Comparison of ENCODE assay signal across 14 mouse cellular contexts in the genomic region with DNA sequence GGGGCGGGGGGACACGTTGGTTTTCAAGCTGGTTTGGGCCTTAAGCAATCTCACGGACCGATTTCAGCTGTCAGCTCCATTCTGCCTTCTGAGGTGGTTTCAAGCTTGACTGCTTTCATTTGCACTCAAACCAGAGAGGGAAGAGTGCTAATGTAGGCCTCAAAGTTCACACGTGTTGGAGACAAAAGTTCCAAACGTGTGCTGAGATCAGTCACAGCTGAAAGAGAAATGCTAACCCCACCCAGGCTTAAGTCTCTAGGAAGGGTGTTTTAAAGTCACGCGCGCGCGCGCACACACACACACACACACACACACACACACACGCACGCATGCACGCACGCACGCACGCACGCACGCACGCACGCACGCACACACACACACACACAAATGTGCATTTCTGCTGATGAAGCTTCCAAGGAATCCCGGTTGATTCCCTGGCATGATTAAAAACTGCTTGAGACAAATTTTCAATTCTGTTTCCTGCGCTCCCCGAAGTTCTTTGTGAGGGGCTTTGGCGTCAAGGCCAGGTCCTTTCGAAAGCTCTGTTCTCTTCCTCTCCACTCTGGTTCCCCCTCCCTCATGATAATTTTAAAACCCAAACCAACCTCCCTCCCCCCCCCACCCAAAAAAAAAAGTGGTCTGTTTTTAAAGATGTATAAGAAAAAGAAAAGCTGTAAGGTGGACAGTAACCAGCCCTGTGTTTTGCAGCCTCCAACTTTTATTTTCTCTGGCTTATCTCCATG. TPM values are rescaled to one million over a fixed set of nuclear protein-coding genes. Genes with fewer than 3 reads are reported as not detected.
A peak's percentile ranks its signal among the peaks of the same experiment; 100 is the strongest.
DNase-seq lines count a peak whose midpoint lies in the region.
"Had no signal": no experiment of that assay in that cellular context is flagged by ENCODE, and none has a peak within 500 bp of the region (broad histone marks: within the 10 kb centered on the region; RNA-seq: fewer than 3 reads in every experiment).

No protein-coding gene starts in this region.

- DNase-seq in adrenal gland, postnatal 10 days = peak; percentile 9
- no peak for DNase-seq in adrenal gland, postnatal 4 days (ENCODE audit: low spot score in 2 of 2)
- DNase-seq in kidney, adult 18-20 months = peak; percentile 18
- no peak for DNase-seq in kidney, postnatal 14 days
- DNase-seq in thymus, postnatal 14 days = peak; percentile 27
- DNase-seq in thymus, postnatal 36 days = no peak
- peak; percentile 29 for DNase-seq in right cerebral cortex, postnatal 4 days
- DNase-seq in adipocyte (ENCODE audit: low spot score) = no peak
- DNase-seq: embryo, embryonic 11 days; left cerebral cortex, postnatal 4 days; lung, adult 18-20 months; thymus, adult 2 months had no signal

RNA-seq across cellular contexts. Expression of gene Ifnar2, which starts 23.8 kb away (rescaled TPM):
- total RNA-seq in adrenal gland, postnatal 10 days (2021) = 10 to 100 TPM; 78.4 TPM
- 10 to 100 TPM; 68.7 to 72.6 TPM for total RNA-seq in adrenal gland, postnatal 4 days (2021)

RNA-seq across cellular contexts. Expression of gene Gm21970, which starts 42.8 kb away (rescaled TPM):
- total RNA-seq in adrenal gland, postnatal 10 days (2021) = not detected
- total RNA-seq in adrenal gland, postnatal 4 days (2021) = under 1 TPM in 1 of 2 experiments, not detected in 1; 0.59 TPM
- total RNA-seq: gastrocnemius, adult 18-20 months; layer of hippocampus, adult 18-20 months; left cerebral cortex, postnatal 4 days had no signal

RNA-seq across cellular contexts. Expression of gene Il10rb, which starts 57.2 kb away (rescaled TPM):
- 10 to 100 TPM; 75.4 to 78.8 TPM for total RNA-seq in adrenal gland, postnatal 10 days (2021)
- total RNA-seq in adrenal gland, postnatal 4 days (2021) = 100 to 1,000 TPM; 115 to 126 TPM

Comparison
In these comparisons a context has a peak if more than half of its experiments do, and no peak if none do; other contexts are left out.
1. DNase-seq: peak in adrenal gland, postnatal 10 days (single experiment), kidney, adult 18-20 months (single experiment), thymus, postnatal 14 days (single experiment) and right cerebral cortex, postnatal 4 days (single experiment); none in adrenal gland, postnatal 4 days (0 of 2), kidney, postnatal 14 days (single experiment), thymus, postnatal 36 days (0 of 2) and adipocyte (single experiment).